In the genomic region with DNA sequence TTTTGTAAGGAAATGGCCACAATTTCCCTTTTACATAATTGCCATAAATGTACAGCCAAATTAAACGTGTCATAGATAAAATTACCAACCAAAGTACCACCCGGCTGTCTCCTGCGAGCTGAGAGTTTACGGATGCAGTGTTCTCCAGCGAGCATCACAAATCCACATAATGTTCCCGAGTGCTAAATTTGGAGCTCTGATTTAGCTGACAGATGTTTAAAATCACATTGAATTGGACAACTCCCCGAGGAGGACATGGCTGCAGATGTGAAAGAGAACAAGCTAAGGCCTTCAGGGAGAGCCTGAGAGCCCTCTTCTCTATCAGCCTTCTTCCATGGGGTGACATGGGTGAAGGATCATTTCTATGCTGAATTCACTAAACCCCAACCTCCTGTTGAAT, we compare ENCODE assay signal across 14 mouse cellular contexts.
DNase-seq lines count a peak whose midpoint lies in the region; ATAC-seq and TF ChIP-seq lines count a peak whose summit lies in the region.
"Had no signal": no experiment of that assay in that cellular context is flagged by ENCODE, and none has a peak within 500 bp of the region (broad histone marks: within the 10 kb centered on the region; RNA-seq: fewer than 3 reads in every experiment).

No protein-coding gene starts in this region.

- no peak overlapping the region for H3K4me2 ChIP-seq in heart, embryonic 12.5 days
- H3K4me2 ChIP-seq in lung, embryonic 14.5 days: no peak overlapping the region
- H3K4me2 ChIP-seq: forebrain, embryonic 15.5 days; midbrain, embryonic 15.5 days; neural tube, embryonic 15.5 days had no signal

- H3K9ac ChIP-seq in heart, embryonic 12.5 days: no peak overlapping the region
- H3K9ac ChIP-seq in lung, embryonic 14.5 days: no peak overlapping the region
- H3K9ac ChIP-seq: forebrain, embryonic 15.5 days; liver, embryonic 14.5 days; midbrain, embryonic 15.5 days; neural tube, embryonic 15.5 days had no signal

- peaks cover 5% of the 10 kb centered on the region; the same call in 1 of the 2 replicates for H3K4me1 ChIP-seq in heart, embryonic 12.5 days (replicated peaks)
- peaks cover 12% of the 10 kb centered on the region for H3K4me1 ChIP-seq in lung, embryonic 14.5 days (ENCODE audit: insufficient read depth)
- H3K4me1 ChIP-seq: forebrain, embryonic 15.5 days had no signal

- no peak overlapping the region for H3K4me3 ChIP-seq in heart, embryonic 12.5 days
- no peak overlapping the region for H3K4me3 ChIP-seq in lung, embryonic 14.5 days (ENCODE audit: low read depth, low read length)
- H3K4me3 ChIP-seq: forebrain, embryonic 15.5 days; midbrain, embryonic 15.5 days; neural tube, embryonic 15.5 days had no signal

- WGBS in heart, embryonic 12.5 days: 71% methylated on average over 7 of the region's 7 CpGs
- WGBS in lung, embryonic 14.5 days: 42% methylated on average over 7 of the region's 7 CpGs

- peak; percentile 59 to 77 for DNase-seq in heart, adult 18-20 months
- peak; percentile 59 for DNase-seq in lung, embryonic 14.5 days
- DNase-seq in lung, adult 18-20 months: no peak
- DNase-seq in heart, adult 8-10 months (ENCODE audit: low spot score): peak; percentile 73
- DNase-seq in lung, postnatal 10 days: peak; percentile 40
- DNase-seq in embryo, embryonic 10 days (ENCODE audit: low spot score): no peak
- DNase-seq in T-cell, adult 2 months (ENCODE audit: low spot score): no peak
- DNase-seq: adrenal gland, postnatal 10 days; cerebellum, adult 8-10 months had no signal

- H3K36me3 ChIP-seq in heart, embryonic 12.5 days: no peaks in the 10 kb centered on the region
- H3K36me3 ChIP-seq in lung, embryonic 14.5 days (ENCODE audit: insufficient read depth): no peaks in the 10 kb centered on the region
- H3K36me3 ChIP-seq: forebrain, embryonic 15.5 days; midbrain, embryonic 15.5 days; neural tube, embryonic 15.5 days had no signal

- no peaks in the 10 kb centered on the region for H3K27me3 ChIP-seq in heart, embryonic 12.5 days (replicated peaks)
- no peaks in the 10 kb centered on the region for H3K27me3 ChIP-seq in lung, embryonic 14.5 days (ENCODE audit: insufficient read depth, low read length)
- H3K27me3 ChIP-seq: forebrain, embryonic 15.5 days; midbrain, embryonic 15.5 days; neural tube, embryonic 15.5 days had no signal

- H3K9me3 ChIP-seq in heart, embryonic 12.5 days (replicated peaks): no peaks in the 10 kb centered on the region
- H3K9me3 ChIP-seq in lung, embryonic 14.5 days (ENCODE audit: low read depth, low read length): no peaks in the 10 kb centered on the region
- H3K9me3 ChIP-seq: forebrain, embryonic 15.5 days; midbrain, embryonic 15.5 days; neural tube, embryonic 15.5 days had no signal

- no peak for ATAC-seq in heart, embryonic 12.5 days (ENCODE audit: insufficient number of reproducible peaks, low FRiP score)
- ATAC-seq in lung, embryonic 14.5 days (ENCODE audit: insufficient read depth): no peak
- ATAC-seq: forebrain, embryonic 15.5 days; midbrain, embryonic 15.5 days had no signal

- H3K27ac ChIP-seq in heart, embryonic 12.5 days (ENCODE audit: poor library complexity, severe bottlenecking): no peak overlapping the region
- peak overlapping the region; percentile 65 for H3K27ac ChIP-seq in lung, embryonic 14.5 days (ENCODE audit: low read depth)
- H3K27ac ChIP-seq: forebrain, embryonic 15.5 days; liver, embryonic 14.5 days; midbrain, embryonic 15.5 days; neural tube, embryonic 15.5 days had no signal

- no peak for TF ChIP-seq CTCF in lung, embryonic 14.5 days (IDR thresholded peaks at IDR 0.05; ENCODE audit: low read depth)

Comparison
In these comparisons a context has a peak if more than half of its experiments do, and no peak if none do; other contexts are left out.
1. DNase-seq: peak in heart, adult 18-20 months (2 of 2), lung, embryonic 14.5 days (single experiment), heart, adult 8-10 months (single experiment) and lung, postnatal 10 days (single experiment); none in lung, adult 18-20 months (0 of 2), embryo, embryonic 10 days (single experiment) and T-cell, adult 2 months (single experiment).